Mouse (Mus musculus) spleen, adult 2 months (tissue): Measurements from ENCODE around the gene Gabarap. TPM values are rescaled to one million over a fixed set of nuclear protein-coding genes. Genes with fewer than 3 reads are reported as not detected.

Experiments used
- DNase-seq, 2 experiments: peaks; one replicate each; pipeline versions ENCODE4 v3.0.0 to v3.0.0-alpha.2; 2012 to 2021; ENCODE audit warnings: low spot score in 2 of 2, low read depth in 1 of 2
- H3K27ac ChIP-seq: fragments of 200-500 bp; 2 replicates; pipeline ENCODE4 v1.5.1; 2012; ENCODE audit warnings: low read length, inconsistent platforms; ENCODE audit not compliant: insufficient read depth
- H3K27me3 ChIP-seq: fragments of 200-500 bp; 2 replicates; pipeline ENCODE4 v1.6.1; 2012; ENCODE audit warnings: mild to moderate bottlenecking, moderate library complexity, low read length, inconsistent platforms; ENCODE audit not compliant: control insufficient read depth, insufficient read depth
- H3K36me3 ChIP-seq: fragments of 200-500 bp; 2 replicates; pipeline ENCODE4 v1.6.1; 2012; ENCODE audit warnings: mild to moderate bottlenecking, low read length, inconsistent platforms; ENCODE audit not compliant: control insufficient read depth, insufficient read depth
- H3K4me1 ChIP-seq: fragments of 200-500 bp; 2 replicates; pipeline ENCODE4 v1.6.1; 2011; ENCODE audit warnings: inconsistent platforms; ENCODE audit not compliant: control insufficient read depth, insufficient read depth, insufficient read length
- H3K4me3 ChIP-seq: fragments of 200-500 bp; 2 replicates; pipeline ENCODE4 v1.5.1; 2011; ENCODE audit warnings: mild to moderate bottlenecking, inconsistent platforms; ENCODE audit not compliant: insufficient read depth, insufficient read length; ENCODE audit errors: extremely low read depth
- CTCF ChIP-seq: fragments of 200-500 bp; IDR thresholded peaks from 2 replicates; pipeline ENCODE4 v1.5.1; 2011; ENCODE audit warnings: mild to moderate bottlenecking, inconsistent platforms; ENCODE audit not compliant: insufficient read depth, insufficient read length, insufficient replicate concordance; ENCODE audit errors: extremely low read depth
- POLR2A ChIP-seq: fragments of 200-500 bp; IDR thresholded peaks from 2 replicates; pipeline ENCODE4 v1.6.1; 2011; ENCODE audit warnings: low read depth, low read length, inconsistent platforms
- WGBS: fragments of 180-500 bp; shearing (Covaris S2); methylation state at CpG from one replicate; pipeline ENCODE4 v1.1.7; 2018; 5-methylcytosine and 5-hydroxymethylcytosine counted together
- polyA plus RNA-seq: library from polyadenylated mRNA; depleted of rRNA; stranded (reverse); fragments of >200 nt; gene quantifications from 2 replicates; pipeline ENCODE4 v1.2.3, GENCODE M21; 2012

Gene Gabarap
- polyA plus RNA-seq, 1 experiment = 251 TPM

GRCm38 (mm10) chr11:69970775-69971174 lies 20.2 kb upstream of the Gabarap start:
- peaks cover 11% of the 10 kb centered on the region for H3K36me3 ChIP-seq
- TF ChIP-seq CTCF (no peak), POLR2A (no peak)
- no peak overlapping the region for H3K4me3 ChIP-seq
- peaks cover 16% of the 10 kb centered on the region for H3K4me1 ChIP-seq
- H3K27me3 ChIP-seq = peaks cover 10% of the 10 kb centered on the region
- no peak overlapping the region for H3K27ac ChIP-seq
- no peak for DNase-seq
- WGBS = 45% methylated on average over 3 of the region's 3 CpGs

GRCm38 (mm10) chr11:69974907-69975306 lies 16.0 kb upstream of the Gabarap start:
- H3K27ac ChIP-seq = no peak overlapping the region
- no peaks in the 10 kb centered on the region for H3K27me3 ChIP-seq
- peaks cover 11% of the 10 kb centered on the region for H3K36me3 ChIP-seq
- no peak overlapping the region for H3K4me3 ChIP-seq
- WGBS = 94% methylated on average over 2 of the region's 2 CpGs
- no peak for TF ChIP-seq POLR2A
- no peak for TF ChIP-seq CTCF
- peaks cover 5% of the 10 kb centered on the region; the same call in 1 of the 2 replicates for H3K4me1 ChIP-seq
- no peak for DNase-seq

- DNase-seq = no peak
- WGBS = 84% methylated on average over 4 of the region's 4 CpGs
- Histone ChIP-seq H3K27ac (no peak overlapping the region), H3K4me1 (no peaks in the 10 kb centered on the region; the same call in 1 of the 2 replicates), H3K36me3 (peaks cover 11% of the 10 kb centered on the region), H3K27me3 (no peaks in the 10 kb centered on the region), H3K4me3 (no peak overlapping the region)
- TF ChIP-seq CTCF (no peak), POLR2A (no peak)
These were observed 14.7 kb upstream of the Gabarap start for GRCm38 (mm10) chr11:69976271-69976670.

- TF ChIP-seq CTCF (no peak), POLR2A (no peak)
- WGBS = 4% methylated on average over 16 of the region's 16 CpGs
These were observed 11.1 kb upstream of the Gabarap start for GRCm38 (mm10) chr11:69979827-69980195.

GRCm38 (mm10) chr11:69980196-69981140 lies 10.5 kb upstream of the Gabarap start:
- Histone ChIP-seq H3K27ac (peak overlapping the region; percentile 81), H3K27me3 (no peaks in the 10 kb centered on the region), H3K36me3 (peaks cover 12% of the 10 kb centered on the region), H3K4me3 (peak overlapping the region; percentile 84), H3K4me1 (peaks cover 6% of the 10 kb centered on the region; the same call in 1 of the 2 replicates)
- DNase-seq = peak; percentile 81 to 84
- TF ChIP-seq CTCF (no peak), POLR2A (peak; percentile 87)
- WGBS = under 1% methylated on average over 55 of the region's 60 CpGs

More at GRCm38 (mm10) chr11:69979827-69980195, 11.1 kb upstream of the Gabarap start:
- H3K4me1 ChIP-seq = peaks cover 6% of the 10 kb centered on the region; the same call in 1 of the 2 replicates
- peaks cover 9% of the 10 kb centered on the region for H3K36me3 ChIP-seq
- H3K27me3 ChIP-seq = no peaks in the 10 kb centered on the region
- peak overlapping the region; percentile 81 for H3K27ac ChIP-seq
- DNase-seq = no peak
- H3K4me3 ChIP-seq = peak overlapping the region; percentile 84

- peak in 1 of 2 experiments; percentile 47 for DNase-seq
- WGBS = under 1% methylated on average over 38 of the region's 43 CpGs
- TF ChIP-seq CTCF (no peak), POLR2A (no peak)
- Histone ChIP-seq H3K27ac (peak within 1 kb of the TSS; percentile 81), H3K27me3 (no peaks in the 10 kb centered on the region), H3K36me3 (peaks cover 13% of the 10 kb centered on the region), H3K4me3 (peak within 1 kb of the TSS; percentile 84), H3K4me1 (peaks cover 6% of the 10 kb centered on the region; the same call in 1 of the 2 replicates)
These were observed 9.7 kb upstream of the Gabarap start, which contains the start of gene Ctdnep1 for GRCm38 (mm10) chr11:69981141-69981762. Ctdnep1 (plus strand) TSS chr11:69981156.
